Mouse (Mus musculus) regulatory T cell (primary cell): ENCODE results near the gene Slc26a9.

Experiments used
- in situ Hi-C: fragments of 300-600 bp; cut with MboI, MseI; formaldehyde crosslinking; loops from one replicate; pipeline ENCODE4 v1.15.1; 2025; ENCODE audit warnings: high pct_unique_total_duplicates

The Slc26a9 gene

DNA sequence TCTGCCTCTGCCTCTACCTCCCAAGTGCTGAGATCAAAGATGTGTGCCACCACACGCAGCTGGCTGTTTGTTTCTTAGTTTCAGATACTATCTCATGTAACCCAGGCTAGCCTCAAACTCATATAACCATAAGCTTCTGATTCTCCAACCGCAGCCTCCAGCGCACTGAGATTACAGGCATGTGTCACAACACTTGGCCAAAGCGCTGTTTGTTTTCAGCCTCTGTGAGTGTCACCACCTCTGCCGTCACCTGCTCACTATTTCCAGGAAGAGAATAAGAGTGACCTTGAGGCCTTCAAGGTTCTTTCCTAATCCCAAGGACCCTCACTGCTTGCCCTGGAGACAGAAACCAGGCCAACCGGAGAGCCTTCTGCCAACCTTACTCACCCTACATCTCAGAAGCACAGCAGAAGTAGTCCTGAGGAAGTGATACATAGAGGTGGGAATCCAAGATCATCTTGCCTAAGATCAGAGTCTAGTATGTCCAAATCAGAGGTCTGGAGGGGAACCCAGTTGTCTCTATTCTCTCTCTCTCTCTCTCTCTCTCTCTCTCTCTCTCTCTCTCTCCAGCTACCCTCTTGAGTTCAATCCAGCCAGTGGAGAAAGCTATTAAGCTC is 9.1 kb upstream of the Slc26a9 start:
- in situ Hi-C loops: no loop called here

DNA sequence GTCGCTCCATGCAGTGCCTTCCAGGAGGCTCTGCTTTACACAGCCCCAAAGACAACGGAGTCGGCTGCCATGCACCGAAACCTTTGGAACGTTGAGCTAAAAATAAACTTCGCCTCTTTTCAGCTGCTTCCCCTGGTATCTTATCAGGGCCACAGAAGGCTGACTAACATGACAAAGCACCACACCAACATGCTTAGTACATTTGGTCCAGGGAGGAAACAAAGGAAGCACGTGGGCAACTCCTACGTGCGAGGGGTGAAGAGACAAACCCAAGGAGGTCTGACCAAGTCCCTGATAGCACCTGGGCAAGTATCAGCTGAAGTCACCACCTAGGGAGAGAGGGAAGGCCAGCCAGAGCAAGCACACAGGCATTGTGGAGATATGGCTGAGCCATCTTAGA is 7.3 kb upstream of the Slc26a9 start:
- in situ Hi-C loops: no loop called here

DNA sequence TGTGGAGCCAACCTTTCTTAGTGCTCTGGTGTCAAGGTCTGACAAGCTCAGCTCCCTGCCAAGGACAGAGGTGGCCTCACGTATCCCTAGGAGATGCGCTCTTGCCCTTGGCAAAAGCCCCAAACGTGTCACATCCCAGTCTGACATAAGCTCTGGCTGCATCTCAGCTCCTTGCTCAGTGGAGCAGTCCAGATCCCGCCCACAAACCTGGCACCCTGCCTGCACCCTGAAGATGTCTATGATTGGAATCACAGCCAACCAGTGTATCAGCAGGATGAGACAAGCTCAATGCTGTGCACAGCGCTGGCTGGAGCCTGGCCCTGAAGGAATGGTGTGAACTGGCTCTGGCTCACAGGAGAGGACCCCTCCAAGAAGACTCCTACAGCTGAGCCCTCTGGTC is 6.6 kb upstream of the Slc26a9 start:
- in situ Hi-C loops: no loop called here

DNA sequence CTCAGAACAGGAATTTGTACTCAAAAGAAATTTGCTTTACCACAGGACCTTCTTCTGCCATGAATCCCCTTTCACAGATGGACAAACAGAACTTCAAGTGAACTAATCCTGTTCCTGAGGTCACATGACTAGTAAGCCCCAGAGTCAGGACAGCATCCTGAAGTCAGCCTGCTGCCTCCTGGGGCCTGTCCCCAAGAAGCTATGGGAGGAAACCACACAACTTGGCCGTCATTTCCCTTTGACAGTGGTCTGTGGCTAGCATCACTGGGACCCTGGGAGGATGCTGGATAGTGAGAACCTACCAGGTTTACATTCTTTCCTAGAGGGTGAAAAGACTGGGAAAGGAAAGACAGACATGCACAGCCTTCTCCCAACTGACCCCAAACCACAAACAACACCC is 5.1 kb upstream of the Slc26a9 start:
- in situ Hi-C loops: no loop called here

DNA sequence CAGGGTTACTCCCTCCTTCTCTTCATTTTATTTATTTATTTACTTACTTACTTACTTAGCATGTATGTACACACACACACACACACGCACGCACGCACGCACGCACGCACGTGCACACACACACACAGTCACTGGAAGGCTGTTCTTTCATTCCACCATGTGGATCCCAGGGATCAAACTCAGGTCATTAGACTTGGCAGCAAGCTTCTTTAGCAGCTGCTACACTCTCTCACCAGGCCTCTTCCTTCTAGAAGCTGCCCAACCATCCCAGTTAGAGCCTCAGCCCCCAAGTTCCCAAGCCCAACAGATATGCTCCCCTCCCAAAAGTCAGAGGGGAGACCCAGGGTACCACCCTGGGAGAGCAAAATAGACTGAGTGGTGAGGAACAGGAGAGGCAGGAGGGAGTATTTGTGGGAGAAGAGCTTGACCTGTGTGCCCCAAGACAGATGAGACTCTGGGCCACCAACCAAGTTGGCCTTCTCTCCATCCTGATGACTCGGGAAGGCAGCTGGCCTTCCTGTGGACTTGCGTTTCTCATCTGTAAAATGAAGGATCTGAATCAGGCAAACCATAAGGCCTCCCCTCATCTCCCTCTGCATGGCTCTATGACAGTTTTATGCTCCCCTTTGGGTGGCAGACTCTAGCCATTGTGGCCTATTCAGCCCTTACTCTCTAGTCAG is 4.2 kb upstream of the Slc26a9 start:
- in situ Hi-C loops: no loop called here

DNA sequence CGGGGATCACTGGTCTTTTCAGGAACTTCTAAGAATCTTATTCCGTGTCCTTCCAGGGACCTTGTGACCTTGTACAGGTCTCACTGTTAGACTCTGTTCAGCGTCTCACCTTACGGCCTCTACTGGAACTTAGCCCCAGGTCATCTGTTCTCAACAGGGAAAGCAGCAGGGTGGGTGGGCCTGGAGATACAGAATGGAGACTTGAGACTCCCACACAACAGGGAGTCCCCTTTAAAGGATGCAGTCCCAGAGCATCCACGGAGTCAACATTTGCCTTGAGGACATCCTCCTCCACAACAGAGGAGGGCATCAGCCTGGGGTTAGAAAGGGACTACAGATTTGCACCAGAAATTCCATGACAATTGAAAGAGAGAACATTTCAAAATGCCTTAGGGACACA is 1.6 kb downstream of the Slc26a9 start:
- in situ Hi-C loops: no loop called here

DNA sequence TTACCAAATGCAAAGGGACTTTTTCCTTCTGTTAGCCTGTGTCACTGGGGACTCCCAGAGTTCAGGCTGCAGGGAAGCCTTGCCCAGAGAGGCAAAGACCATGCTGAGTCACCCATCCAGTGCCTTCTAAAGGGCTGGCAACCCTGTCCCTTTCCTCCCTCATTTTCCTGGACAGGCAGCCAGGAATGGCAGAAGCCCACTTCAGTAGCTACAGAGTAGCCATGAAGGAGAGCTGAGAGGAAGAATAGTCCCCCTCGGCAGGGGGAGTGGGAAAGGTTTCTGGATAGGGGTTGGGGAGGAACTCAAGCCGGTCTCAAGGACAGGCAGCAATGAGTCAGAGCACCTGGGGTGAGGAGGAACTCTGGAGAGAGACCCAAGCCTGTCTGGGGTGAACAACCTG is 3.9 kb downstream of the Slc26a9 start:
- in situ Hi-C loops: no loop called here

DNA sequence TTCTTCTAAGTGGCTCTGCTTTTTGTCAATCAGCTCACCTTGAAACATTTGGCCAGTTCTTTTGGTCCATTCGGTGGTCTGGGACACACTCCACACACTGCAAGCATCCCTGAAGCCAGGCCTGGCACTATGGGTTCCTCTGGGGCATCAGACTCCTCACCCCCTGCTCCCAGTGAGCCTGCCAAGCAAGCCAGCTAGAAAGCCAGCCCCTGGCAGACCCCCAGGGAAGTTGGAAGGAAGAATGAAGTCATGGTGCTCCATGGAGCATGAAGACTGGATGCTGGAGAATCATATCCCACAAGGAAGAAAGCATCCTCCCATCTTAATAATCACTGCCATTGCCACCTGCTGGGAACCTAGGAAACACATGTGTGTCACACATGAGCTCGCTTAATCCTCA is 4.8 kb downstream of the Slc26a9 start:
- in situ Hi-C loops: no loop called here

DNA sequence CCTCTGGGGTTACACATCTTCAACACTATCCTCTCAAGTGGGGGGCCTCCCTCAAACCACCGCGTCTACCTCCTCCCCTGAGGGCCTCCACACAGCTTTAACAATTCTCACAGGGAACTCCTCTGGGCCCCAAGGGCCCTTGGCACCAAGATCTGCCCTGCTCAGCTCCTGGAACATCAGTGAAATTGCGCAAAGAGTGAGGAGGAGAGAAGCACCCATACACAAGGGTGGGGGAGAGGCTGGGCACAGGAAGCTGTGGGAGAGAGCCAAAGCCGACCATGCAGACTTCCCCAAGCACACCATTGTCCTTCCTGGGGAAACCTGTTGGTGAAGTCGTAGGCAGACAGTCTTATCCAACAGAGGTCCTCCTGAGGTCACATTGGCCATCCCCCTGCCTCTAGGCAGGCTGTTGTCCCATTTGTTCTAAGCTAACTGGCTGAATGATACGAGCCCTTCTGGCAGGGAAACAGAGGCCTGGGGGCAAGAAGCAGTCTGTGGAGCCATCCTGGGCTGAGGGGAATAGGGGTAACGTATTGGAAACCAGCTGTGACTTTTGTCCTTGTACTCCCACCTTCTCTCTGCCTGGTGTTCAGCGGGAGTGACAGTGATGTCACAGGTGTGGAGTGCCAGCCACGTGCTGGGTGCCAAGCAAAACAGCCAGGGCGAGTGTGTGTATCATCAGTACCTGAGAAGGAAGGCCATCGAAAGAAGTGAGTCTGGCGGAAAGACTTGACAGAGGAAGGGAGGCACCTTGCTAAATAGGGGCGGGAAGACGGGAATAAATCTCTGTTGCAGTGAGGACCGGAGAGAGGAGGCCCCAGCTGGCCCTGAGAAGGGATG is 6.1 kb downstream of the Slc26a9 start:
- in situ Hi-C loops: no loop called here

DNA sequence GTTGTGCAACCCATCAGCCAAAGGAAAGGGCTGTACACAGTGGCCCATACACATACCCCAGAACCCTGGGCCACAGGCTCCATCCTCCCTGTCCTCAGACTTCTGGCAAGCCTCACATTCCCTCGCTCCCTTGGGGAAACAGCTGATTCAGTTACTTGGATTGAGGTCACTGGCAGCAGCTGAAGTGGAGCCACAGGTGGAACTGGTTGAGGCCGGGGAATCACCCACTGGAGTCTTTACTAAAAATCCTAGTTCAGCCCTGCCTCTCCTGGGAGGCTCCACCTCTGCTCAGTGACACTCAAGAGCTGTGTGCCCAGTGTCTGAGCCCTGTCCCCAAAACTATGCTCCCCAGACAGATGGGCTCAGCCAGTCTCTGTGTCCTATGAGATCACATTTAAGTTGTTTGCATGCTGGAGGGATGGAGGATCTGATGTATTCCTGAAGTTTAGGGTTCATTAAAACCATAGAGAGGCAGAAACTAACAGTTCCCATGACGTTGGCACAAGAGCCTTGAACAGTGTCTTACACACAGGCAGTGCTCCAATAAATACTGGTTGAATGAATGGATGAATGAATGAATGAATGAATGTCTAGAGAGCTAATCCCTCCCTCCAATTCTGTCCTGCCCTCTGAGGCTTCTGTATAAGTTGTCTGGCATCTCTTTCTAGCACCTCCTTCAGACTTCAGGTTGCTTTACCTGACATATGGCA is 7.5 kb downstream of the Slc26a9 start:
- in situ Hi-C loops: no loop called here

DNA sequence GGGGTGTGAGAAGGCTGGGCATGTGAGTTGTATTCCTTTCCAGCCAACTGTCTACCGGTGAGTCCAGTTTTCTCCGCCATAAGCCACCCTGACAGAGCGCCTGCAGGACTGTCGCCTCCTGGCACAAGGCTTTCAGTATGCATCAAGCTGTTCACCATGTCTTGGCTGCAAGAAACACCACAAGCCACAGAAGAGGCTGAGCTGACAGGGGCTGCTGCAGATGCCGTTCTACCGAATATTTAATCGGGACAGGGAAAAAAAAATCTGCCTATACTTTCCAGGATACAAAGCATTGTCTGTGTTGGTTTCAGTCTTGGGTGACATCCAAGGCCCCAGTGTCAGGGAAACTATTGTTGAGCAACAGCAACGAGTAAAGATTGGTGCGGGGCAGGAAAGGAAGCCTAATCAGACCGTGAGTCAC is 8.1 kb downstream of the Slc26a9 start:
- in situ Hi-C loops: no loop called here

DNA sequence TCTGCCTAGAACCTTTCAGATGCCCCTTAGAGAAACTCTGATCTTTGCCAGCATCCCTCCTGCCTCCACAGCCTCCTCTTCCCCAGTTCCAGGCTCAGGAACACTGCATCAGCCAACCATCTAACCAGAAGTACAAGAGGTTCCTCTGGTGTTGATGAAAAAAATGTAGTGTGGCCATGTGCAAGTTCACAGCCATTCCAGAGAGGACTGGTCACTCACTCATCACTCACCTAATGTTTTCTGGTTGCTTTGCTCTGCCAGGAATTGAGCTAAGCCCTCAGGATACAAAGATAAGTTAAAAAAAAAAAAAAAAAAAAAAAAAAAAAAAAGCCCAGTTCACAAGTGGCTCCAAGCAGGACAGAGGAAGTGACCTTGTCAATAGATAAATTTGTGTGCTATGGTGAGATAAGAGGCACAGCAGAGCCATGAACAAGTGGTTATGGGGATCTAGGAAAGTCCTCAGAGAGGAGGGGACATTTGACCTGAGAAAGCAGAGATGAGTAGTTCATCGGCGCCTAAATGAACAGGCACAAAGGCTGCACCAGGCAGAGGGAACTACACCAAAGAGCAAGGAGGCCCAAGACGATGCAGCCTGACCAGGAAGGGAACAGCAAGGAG is 10.5 kb downstream of the Slc26a9 start:
- in situ Hi-C loops: no loop called here

DNA sequence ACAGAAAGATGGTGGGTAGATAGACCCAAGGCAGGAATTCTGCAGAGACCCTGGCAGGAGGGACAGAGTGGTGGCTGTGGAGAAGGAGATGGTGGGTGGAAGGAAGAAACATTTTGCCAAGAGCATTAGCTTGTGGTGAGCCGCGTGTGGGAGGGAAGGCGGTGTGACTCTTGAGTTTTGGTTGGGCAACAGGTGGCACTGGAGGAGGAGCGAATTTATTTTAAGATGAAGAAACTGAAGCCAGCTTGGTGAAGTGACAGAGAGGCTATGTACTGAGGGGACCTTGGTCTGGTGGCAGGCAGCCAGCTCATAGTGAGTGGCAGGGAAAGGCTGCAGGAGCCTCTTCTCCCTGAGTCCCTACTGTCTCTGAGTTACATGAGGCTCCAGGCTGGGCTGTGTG is 11.1 kb downstream of the Slc26a9 start:
- in situ Hi-C loops: no loop called here

DNA sequence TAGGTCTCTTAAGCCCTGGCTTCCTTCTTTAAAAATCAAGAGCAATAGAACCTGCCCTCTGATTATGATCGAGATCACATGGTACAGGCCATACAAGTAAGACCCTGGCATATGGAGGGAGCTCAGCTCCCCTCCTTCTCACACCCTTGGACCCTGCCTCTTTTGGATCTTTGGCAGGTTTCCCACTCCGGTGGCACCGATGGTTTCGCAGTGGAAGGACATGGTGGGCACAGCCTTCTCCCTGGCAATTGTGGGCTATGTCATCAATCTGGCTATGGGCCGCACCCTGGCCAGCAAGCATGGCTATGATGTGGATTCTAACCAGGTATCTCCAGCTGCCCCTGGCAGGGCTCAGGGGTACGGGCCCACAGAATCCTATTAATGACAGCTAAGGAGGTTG is 13.4 kb downstream of the Slc26a9 start:
- in situ Hi-C loops: no loop called here

DNA sequence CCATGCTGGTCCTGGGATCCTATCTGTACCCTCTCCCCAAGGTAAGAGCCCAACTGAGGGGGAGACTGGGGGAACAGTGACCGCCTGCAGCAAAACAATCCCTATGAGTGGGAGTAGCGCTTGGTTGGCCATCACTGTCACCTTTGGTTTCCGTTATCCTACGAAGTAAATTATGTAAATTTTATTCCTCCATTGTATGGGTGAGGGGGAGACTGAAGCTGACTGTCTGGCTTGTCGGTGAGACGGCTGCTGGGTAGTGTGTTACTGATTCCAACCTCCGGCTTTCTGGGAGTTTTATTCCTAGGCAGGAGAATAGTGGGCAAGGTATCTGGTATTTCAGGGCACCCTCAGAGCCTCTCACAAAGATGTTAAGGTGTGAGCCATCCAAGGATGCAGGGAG is 15.0 kb downstream of the Slc26a9 start:
- in situ Hi-C loops: no loop called here

DNA sequence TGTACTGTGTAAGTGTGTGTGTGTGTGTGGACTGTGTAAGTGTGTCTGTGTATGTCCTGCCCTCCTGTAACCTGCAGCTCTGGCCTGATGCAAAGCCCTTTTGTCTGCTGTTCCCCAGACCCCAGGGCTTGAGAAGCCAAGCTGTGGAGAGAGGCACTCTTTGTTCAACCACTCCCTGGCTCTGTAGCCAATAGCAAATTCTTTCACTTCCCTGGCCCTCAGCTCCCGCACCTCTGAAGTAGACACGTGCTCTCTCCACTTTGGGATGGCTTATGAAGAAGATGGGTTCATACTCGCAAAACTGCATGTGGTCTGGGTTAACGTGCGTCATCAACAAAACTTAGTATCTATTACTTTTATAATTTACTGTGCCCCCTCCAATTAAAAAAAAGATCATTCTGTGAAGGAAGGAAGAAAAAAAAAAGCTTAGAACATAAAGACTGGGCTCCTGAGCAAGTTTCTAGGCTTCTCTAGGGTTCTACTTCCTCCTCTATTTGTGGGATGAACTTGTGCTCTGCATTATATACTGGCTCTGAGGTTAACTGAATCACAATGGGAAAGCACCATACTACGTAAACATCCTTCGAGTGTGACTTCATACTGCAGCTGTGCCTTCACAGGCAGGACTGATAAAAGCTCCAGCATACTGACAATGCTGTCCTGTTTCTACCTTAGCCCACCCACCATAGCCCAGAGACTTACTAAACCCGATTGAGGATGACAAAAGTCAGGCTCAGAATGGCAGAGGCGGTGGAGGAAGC is 16.0 kb downstream of the Slc26a9 start:
- in situ Hi-C loops: no loop called here

DNA sequence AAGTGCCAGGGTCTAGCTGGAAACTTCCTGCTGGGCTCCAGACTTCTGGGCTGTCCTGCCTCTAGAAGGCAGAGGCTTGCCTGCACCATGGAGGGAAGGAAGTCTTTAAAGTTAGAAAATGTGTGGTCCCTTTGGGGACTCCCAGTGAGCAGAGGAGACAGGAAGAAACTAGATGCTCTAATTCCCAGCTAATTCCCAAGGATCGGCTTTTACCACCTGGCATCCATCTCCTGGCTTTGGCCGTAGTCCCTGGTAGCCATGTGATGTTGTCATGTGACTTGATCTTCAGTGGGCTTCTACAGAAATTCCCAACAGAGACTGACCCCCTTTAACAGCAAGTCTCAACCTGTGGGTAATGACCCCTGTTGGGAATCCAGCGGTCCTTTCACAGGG is 16.6 kb downstream of the Slc26a9 start:
- in situ Hi-C loops: no loop called here

DNA sequence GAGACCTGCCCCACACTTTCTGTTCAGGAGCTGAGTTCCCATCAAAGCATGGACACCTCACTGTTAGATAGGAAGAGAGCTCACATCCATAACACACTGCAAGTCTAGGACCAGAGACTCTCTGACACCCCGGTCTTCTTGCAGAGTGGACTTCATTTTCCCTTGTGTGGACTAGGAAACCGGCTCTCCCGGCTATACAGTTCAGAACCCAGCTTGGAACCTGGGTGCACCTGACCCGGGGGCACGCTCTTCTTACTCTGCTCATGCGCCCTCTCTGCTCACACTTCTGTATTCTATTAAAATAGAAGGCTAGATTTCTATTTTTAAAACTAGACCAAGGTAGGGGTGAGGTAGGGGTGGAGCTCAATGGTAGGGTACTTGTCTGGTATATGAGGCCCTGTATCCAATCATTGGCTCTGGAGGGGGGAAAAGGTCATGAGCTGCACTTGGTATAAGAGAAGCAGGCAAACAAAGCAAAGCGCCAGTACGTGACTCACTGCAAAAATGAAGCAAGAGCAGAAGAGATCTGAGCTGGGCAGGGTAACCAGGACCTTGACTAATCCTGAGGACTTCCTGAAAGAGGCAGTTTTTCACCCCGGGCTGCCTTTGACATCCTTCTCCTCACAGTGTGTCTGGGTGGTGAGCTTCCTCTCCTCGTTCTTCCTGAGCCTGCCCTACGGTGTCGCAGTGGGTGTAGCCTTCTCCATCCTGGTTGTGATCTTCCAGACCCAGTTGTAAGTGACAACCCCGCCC is 17.4 kb downstream of the Slc26a9 start:
- in situ Hi-C loops: no loop called here

DNA sequence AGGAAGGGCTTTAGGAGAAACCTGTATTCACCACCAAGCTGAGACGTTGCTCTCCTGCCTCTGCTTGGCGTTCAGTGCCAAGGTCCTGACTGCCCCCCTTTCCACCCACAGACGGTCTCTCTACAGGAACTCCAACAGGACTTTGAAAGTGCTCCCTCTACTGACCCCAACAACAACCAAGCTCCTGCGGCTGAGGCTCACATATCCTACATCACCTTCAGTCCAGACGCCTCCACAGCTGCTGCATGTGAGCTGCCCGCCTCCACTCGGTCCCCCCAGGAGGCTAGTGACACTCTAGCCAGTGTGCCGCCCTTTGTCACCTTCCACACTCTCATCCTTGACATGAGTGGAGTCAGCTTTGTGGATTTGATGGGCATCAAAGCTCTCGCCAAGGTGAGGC is 19.9 kb downstream of the Slc26a9 start:
- in situ Hi-C loops: no loop called here

DNA sequence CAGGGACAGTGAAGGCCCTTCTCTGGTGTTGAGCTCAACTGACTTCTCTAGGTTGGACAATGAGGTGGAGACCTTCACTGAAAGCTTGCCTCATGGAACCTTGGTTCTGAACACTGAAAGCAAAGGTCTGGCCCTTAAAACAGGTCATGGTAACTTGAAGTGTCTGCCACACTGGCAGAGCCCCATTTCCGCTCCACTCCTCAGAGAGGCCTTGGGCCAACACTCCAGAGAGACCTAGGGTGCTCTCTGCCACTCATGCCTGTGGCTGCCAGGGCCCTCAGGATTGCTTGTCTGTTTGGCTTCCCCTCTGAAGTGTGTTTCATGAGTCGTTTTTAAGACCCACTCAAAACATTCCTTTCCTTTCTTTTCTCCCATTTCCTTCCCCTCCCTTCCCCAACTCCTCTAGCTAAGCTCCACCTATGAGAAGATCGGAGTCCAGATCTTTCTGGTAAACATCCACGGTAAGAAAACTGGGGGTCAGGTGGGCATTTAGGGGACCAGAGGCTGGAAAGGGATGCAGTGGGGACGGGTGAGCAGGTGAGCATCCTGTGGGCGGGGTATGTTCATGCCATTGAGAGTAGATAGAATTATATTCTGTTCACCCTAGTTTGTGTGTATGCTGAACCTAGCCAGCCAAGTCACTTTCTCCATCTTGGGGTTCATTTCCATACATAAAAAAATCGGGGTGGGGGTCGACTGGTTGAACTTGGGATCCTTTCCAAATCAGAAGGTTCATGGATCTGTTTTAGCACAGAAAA is 20.9 kb downstream of the Slc26a9 start:
- in situ Hi-C loops: no loop called here
